Mouse (Mus musculus): ENCODE results near the gene Itgav.
"Not testable (repeated sequence)": the region's sequence is repeated elsewhere in the genome, so short reads cannot be mapped to it uniquely, and the experiment has no call there.

The Itgav gene

GRCm38 (mm10) chr2:83713281-83713680, 10.9 kb upstream of the Itgav start:
- DNase-seq (ENCODE audit: low read depth) = not testable (repeated sequence)

- DNase-seq (ENCODE audit: low read depth) = no peak
Measured at GRCm38 (mm10) chr2:83713946-83714345, 10.3 kb upstream of the Itgav start.

- no peak for DNase-seq (ENCODE audit: low read depth)
Measured at GRCm38 (mm10) chr2:83714783-83715182, 9.4 kb upstream of the Itgav start.

- no peak for DNase-seq (ENCODE audit: low read depth)
Measured at GRCm38 (mm10) chr2:83718341-83718740, 5.9 kb upstream of the Itgav start.

- DNase-seq (ENCODE audit: low read depth) = no peak
Measured at GRCm38 (mm10) chr2:83721635-83722034, 2.6 kb upstream of the Itgav start.

GRCm38 (mm10) chr2:83722936-83723335, 1.3 kb upstream of the Itgav start:
- DNase-seq (ENCODE audit: low read depth) = no peak

- DNase-seq (ENCODE audit: low read depth) = no peak
Measured at GRCm38 (mm10) chr2:83723346-83723745, 851 bp upstream of the Itgav start.

GRCm38 (mm10) chr2:83724827-83725730, 882 bp downstream of the Itgav start:
- no peak for DNase-seq (ENCODE audit: low read depth)

GRCm38 (mm10) chr2:83725796-83726195, 1.6 kb downstream of the Itgav start:
- DNase-seq (ENCODE audit: low read depth) = no peak

- no peak for DNase-seq (ENCODE audit: low read depth)
Measured at GRCm38 (mm10) chr2:83728238-83728682, 4.1 kb downstream of the Itgav start.

- no peak for DNase-seq (ENCODE audit: low read depth)
Measured at GRCm38 (mm10) chr2:83729339-83729738, 5.1 kb downstream of the Itgav start.

- DNase-seq (ENCODE audit: low read depth) = no peak
Measured at GRCm38 (mm10) chr2:83732896-83733295, 8.7 kb downstream of the Itgav start.

- DNase-seq (ENCODE audit: low read depth) = no peak
Measured at GRCm38 (mm10) chr2:83733981-83734393, 9.8 kb downstream of the Itgav start.

GRCm38 (mm10) chr2:83735276-83735675, 11.1 kb downstream of the Itgav start:
- DNase-seq (ENCODE audit: low read depth) = no peak

- no peak for DNase-seq (ENCODE audit: low read depth)
Measured at GRCm38 (mm10) chr2:83736836-83737235, 12.6 kb downstream of the Itgav start.

GRCm38 (mm10) chr2:83738586-83739251, 14.5 kb downstream of the Itgav start:
- no peak for DNase-seq (ENCODE audit: low read depth)

GRCm38 (mm10) chr2:83739461-83740124, 15.4 kb downstream of the Itgav start:
- DNase-seq (ENCODE audit: low read depth) = no peak

GRCm38 (mm10) chr2:83740601-83741031, 16.4 kb downstream of the Itgav start:
- DNase-seq (ENCODE audit: low read depth) = no peak

GRCm38 (mm10) chr2:83742210-83742609, 18.0 kb downstream of the Itgav start:
- DNase-seq (ENCODE audit: low read depth) = no peak

- no peak for DNase-seq (ENCODE audit: low read depth)
Measured at GRCm38 (mm10) chr2:83742836-83743235, 18.6 kb downstream of the Itgav start.

- no peak for DNase-seq (ENCODE audit: low read depth)
Measured at GRCm38 (mm10) chr2:83744276-83744952, 20.2 kb downstream of the Itgav start.

- DNase-seq (ENCODE audit: low read depth) = no peak
Measured at GRCm38 (mm10) chr2:83745257-83745656, 21.1 kb downstream of the Itgav start.
